Mouse (Mus musculus): ENCODE results near the gene Thrb.

GRCm38 (mm10) chr14:17655084-17655483 lies 5.0 kb upstream of the Thrb start:
- TF ChIP-seq POLR2A (IDR thresholded peaks at IDR 0.05; ENCODE audit: insufficient read depth, low read length), result no peak
- TF ChIP-seq CTCF (IDR thresholded peaks at IDR 0.05; ENCODE audit: low read depth, low read length), result no peak
